Mouse (Mus musculus) lung, postnatal 0 days (tissue): Measurements from ENCODE around the gene Smg6.

Experiments
- CTCF ChIP-seq: IDR thresholded peaks from 2 replicates; pipeline ENCODE4 v1.5.1; 2016; ENCODE audit warnings: antibody characterized with exemption, mild to moderate bottlenecking
- EP300 ChIP-seq: IDR thresholded peaks from 2 replicates; pipeline ENCODE4 v1.6.1; 2016; ENCODE audit warnings: antibody characterized with exemption, mild to moderate bottlenecking, control low read depth

DNA sequence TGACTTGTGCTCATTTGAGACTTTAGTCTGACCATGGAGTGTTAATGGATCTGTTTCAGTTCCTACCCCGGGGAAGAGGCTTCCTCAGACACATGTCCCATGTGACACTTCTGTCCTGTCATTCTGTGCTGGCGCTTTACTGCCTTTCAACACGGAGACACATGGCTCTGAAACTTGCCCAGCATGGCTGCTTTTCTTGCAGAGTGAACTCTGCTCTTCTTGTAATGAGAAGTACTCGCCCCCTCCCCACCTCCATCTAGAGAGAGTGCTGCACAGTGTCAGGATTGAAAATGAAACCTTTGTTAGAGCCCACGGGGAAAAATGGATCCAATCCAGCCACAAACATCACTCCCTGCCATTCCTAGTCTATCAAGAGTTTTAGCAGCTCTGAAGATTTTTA, 62.5 kb downstream of the Smg6 start:
- TF ChIP-seq CTCF (no peak), EP300 (no peak)
